Comparison of ENCODE assay signal across 8 mouse cellular contexts in genomic region chr10:128090651-128091563, GRCm38 (mm10). TPM values are rescaled to one million over a fixed set of nuclear protein-coding genes. Genes with fewer than 3 reads are reported as not detected.
DNase-seq lines count a peak whose midpoint lies in the region; ATAC-seq and TF ChIP-seq lines count a peak whose summit lies in the region.

No protein-coding gene starts in this region.

- 12% methylated on average over 14 of the region's 14 CpGs for WGBS in forebrain, embryonic 11.5 days
- WGBS in heart, embryonic 16.5 days: 5% methylated on average over 14 of the region's 14 CpGs
- 4% methylated on average over 14 of the region's 14 CpGs for WGBS in liver, embryonic 15.5 days (ENCODE audit: insufficient replicate concordance)
- 9% methylated on average over 14 of the region's 14 CpGs for WGBS in neural tube, embryonic 11.5 days
- WGBS in stomach, embryonic 16.5 days: 5% methylated on average over 14 of the region's 14 CpGs

- peak overlapping the region; percentile 98 for H3K4me3 ChIP-seq in E14TG2a.4 (replicated peaks; ENCODE audit: low read length)
- H3K4me3 ChIP-seq in forebrain, embryonic 11.5 days (ENCODE audit: low read depth, low read length): peak overlapping the region; percentile 79
- peak overlapping the region; percentile 79 for H3K4me3 ChIP-seq in heart, embryonic 16.5 days (ENCODE audit: low read length)
- peak overlapping the region; percentile 78 for H3K4me3 ChIP-seq in liver, embryonic 15.5 days (replicated peaks)
- peak overlapping the region; percentile 82 for H3K4me3 ChIP-seq in neural tube, embryonic 11.5 days (ENCODE audit: low read depth, low read length)
- peak overlapping the region; percentile 83 for H3K4me3 ChIP-seq in stomach, embryonic 16.5 days (replicated peaks; ENCODE audit: low read length)

- peak; percentile 31 for ATAC-seq in forebrain, embryonic 11.5 days (replicated peaks; ENCODE audit: low FRiP score)
- ATAC-seq in heart, embryonic 16.5 days (replicated peaks; ENCODE audit: extremely low read depth, insufficient read depth, low FRiP score): peak; percentile 64
- peak; percentile 59 for ATAC-seq in liver, embryonic 15.5 days (ENCODE audit: insufficient read depth)
- ATAC-seq in neural tube, embryonic 11.5 days (ENCODE audit: insufficient read depth, low FRiP score, low TSS enrichment): peak; percentile 40
- peak; percentile 39 for ATAC-seq in stomach, embryonic 16.5 days (ENCODE audit: insufficient read depth, low FRiP score)

- H3K4me2 ChIP-seq in forebrain, embryonic 11.5 days (ENCODE audit: low read depth, low read length, severe bottlenecking): peak overlapping the region; percentile 58
- peak overlapping the region; percentile 86 for H3K4me2 ChIP-seq in heart, embryonic 16.5 days (ENCODE audit: low read depth, low read length)
- H3K4me2 ChIP-seq in liver, embryonic 15.5 days: peak overlapping the region; percentile 90
- H3K4me2 ChIP-seq in neural tube, embryonic 11.5 days (ENCODE audit: low read depth): peak overlapping the region; percentile 92
- peak overlapping the region; percentile 91 for H3K4me2 ChIP-seq in stomach, embryonic 16.5 days (ENCODE audit: low read depth, low read length)

- H3K36me3 ChIP-seq in E14TG2a.4 (ENCODE audit: insufficient read depth, low read length): peaks cover 47% of the 10 kb centered on the region
- peaks cover 21% of the 10 kb centered on the region for H3K36me3 ChIP-seq in forebrain, embryonic 11.5 days (ENCODE audit: control insufficient read depth, insufficient read depth, low read length)
- peaks cover 42% of the 10 kb centered on the region for H3K36me3 ChIP-seq in heart, embryonic 16.5 days (ENCODE audit: control insufficient read depth, insufficient read depth)
- H3K36me3 ChIP-seq in liver, embryonic 15.5 days (replicated peaks): peaks cover 47% of the 10 kb centered on the region
- H3K36me3 ChIP-seq in neural tube, embryonic 11.5 days (ENCODE audit: control insufficient read depth, insufficient read depth, low read length): peaks cover 20% of the 10 kb centered on the region
- H3K36me3 ChIP-seq in stomach, embryonic 16.5 days (ENCODE audit: control insufficient read depth, insufficient read depth, low read length): peaks cover 33% of the 10 kb centered on the region; the same call in 1 of the 2 replicates

- no peaks in the 10 kb centered on the region for H3K27me3 ChIP-seq in E14TG2a.4 (ENCODE audit: insufficient read depth, low read length)
- no peaks in the 10 kb centered on the region for H3K27me3 ChIP-seq in forebrain, embryonic 11.5 days (ENCODE audit: control insufficient read depth, insufficient read depth, low read length)
- no peaks in the 10 kb centered on the region for H3K27me3 ChIP-seq in heart, embryonic 16.5 days (ENCODE audit: control insufficient read depth, insufficient read depth, low read length)
- H3K27me3 ChIP-seq in liver, embryonic 15.5 days: no peaks in the 10 kb centered on the region
- H3K27me3 ChIP-seq in neural tube, embryonic 11.5 days (ENCODE audit: control insufficient read depth, insufficient read depth, low read length): no peaks in the 10 kb centered on the region
- H3K27me3 ChIP-seq in stomach, embryonic 16.5 days (ENCODE audit: control insufficient read depth, insufficient read depth, low read length): no peaks in the 10 kb centered on the region

- peak overlapping the region; percentile 37; the same call in 1 of the 2 replicates for H3K27ac ChIP-seq in forebrain, embryonic 11.5 days (ENCODE audit: low read depth, low read length)
- peak overlapping the region; percentile 97 for H3K27ac ChIP-seq in heart, embryonic 16.5 days (ENCODE audit: low read length)
- H3K27ac ChIP-seq in liver, embryonic 15.5 days (replicated peaks): peak overlapping the region; percentile 98
- H3K27ac ChIP-seq in neural tube, embryonic 11.5 days (ENCODE audit: low read depth, low read length): 0 out of 2 replicates have a peak overlapping the region, but pooled peaks have one; percentile 20
- peak overlapping the region; percentile 97 for H3K27ac ChIP-seq in stomach, embryonic 16.5 days (ENCODE audit: low read length)

- TF ChIP-seq CTCF in E14TG2a.4 (conservative IDR thresholded peaks at IDR 0.05; ENCODE audit: low read length): peak; percentile 54; the same call in 1 of the 2 replicates

- DNase-seq in c-Kit-positive CD71-positive TER-119-positive erythroid progenitor cells, embryonic 14.5 days (ENCODE audit: low spot score): peak; percentile 98
- DNase-seq in forebrain, embryonic 11.5 days (ENCODE audit: low spot score): peak; percentile 92
- DNase-seq in kidney, postnatal 25 days: peak; percentile 91 to 94
- peak; percentile 90 for DNase-seq in neural tube, embryonic 11.5 days (ENCODE audit: low spot score)

- peak overlapping the region; percentile 78 for H3K9ac ChIP-seq in forebrain, embryonic 11.5 days (ENCODE audit: low read length)
- peak overlapping the region; percentile 87 for H3K9ac ChIP-seq in heart, embryonic 16.5 days (ENCODE audit: low read length)
- H3K9ac ChIP-seq in liver, embryonic 15.5 days: peak overlapping the region; percentile 90; the same call in 1 of the 2 replicates
- H3K9ac ChIP-seq in neural tube, embryonic 11.5 days (ENCODE audit: low read length): peak overlapping the region; percentile 76; the same call in 1 of the 2 replicates
- peak overlapping the region; percentile 87 for H3K9ac ChIP-seq in stomach, embryonic 16.5 days (ENCODE audit: low read length)

- H3K4me1 ChIP-seq in E14TG2a.4 (replicated peaks; ENCODE audit: low read depth, low read length): peaks cover 72% of the 10 kb centered on the region
- H3K4me1 ChIP-seq in forebrain, embryonic 11.5 days (replicated peaks; ENCODE audit: control insufficient read depth, insufficient read depth, low read length): peaks cover 28% of the 10 kb centered on the region
- peaks cover 45% of the 10 kb centered on the region for H3K4me1 ChIP-seq in heart, embryonic 16.5 days (ENCODE audit: control insufficient read depth, insufficient read depth, low read length)
- peaks cover 81% of the 10 kb centered on the region for H3K4me1 ChIP-seq in liver, embryonic 15.5 days (replicated peaks)
- peaks cover 30% of the 10 kb centered on the region for H3K4me1 ChIP-seq in neural tube, embryonic 11.5 days (ENCODE audit: control insufficient read depth, insufficient read depth, low read length)
- peaks cover 23% of the 10 kb centered on the region for H3K4me1 ChIP-seq in stomach, embryonic 16.5 days (ENCODE audit: control insufficient read depth, insufficient read depth, low read length)

- H3K9me3 ChIP-seq in E14TG2a.4 (ENCODE audit: low read length): no peaks in the 10 kb centered on the region
- H3K9me3 ChIP-seq in forebrain, embryonic 11.5 days (ENCODE audit: control insufficient read depth, low read length): no peaks in the 10 kb centered on the region
- H3K9me3 ChIP-seq in heart, embryonic 16.5 days (replicated peaks; ENCODE audit: control insufficient read depth, low read length): no peaks in the 10 kb centered on the region
- no peaks in the 10 kb centered on the region for H3K9me3 ChIP-seq in liver, embryonic 15.5 days (replicated peaks)
- no peaks in the 10 kb centered on the region for H3K9me3 ChIP-seq in neural tube, embryonic 11.5 days (ENCODE audit: control insufficient read depth, low read length)
- H3K9me3 ChIP-seq in stomach, embryonic 16.5 days (replicated peaks; ENCODE audit: control insufficient read depth, low read length): no peaks in the 10 kb centered on the region

RNA-seq across cellular contexts. Expression of gene Baz2a, which starts 0.5 kb away (rescaled TPM):
- polyA plus RNA-seq in forebrain, embryonic 11.5 days (2014; fragmentation: Nextera tagmentation; extraction: Ambion mirVana): 20.9 and 21.9 TPM in 2 replicates
- 6.6 and 8.5 TPM in 2 replicates for polyA plus RNA-seq in heart, embryonic 16.5 days (2015; fragmentation: Nextera tagmentation; extraction: Ambion mirVana)
- 6.8 and 7.0 TPM in 2 replicates for polyA plus RNA-seq in liver, embryonic 15.5 days (2015; fragmentation: Nextera tagmentation; extraction: Ambion mirVana)
- polyA plus RNA-seq in neural tube, embryonic 11.5 days (2014; fragmentation: Nextera tagmentation; extraction: Ambion mirVana): 20.3 and 23.5 TPM in 2 replicates
- 8.3 and 10.0 TPM in 2 replicates for polyA plus RNA-seq in stomach, embryonic 16.5 days (2015; fragmentation: Nextera tagmentation; extraction: Ambion mirVana)

RNA-seq across cellular contexts. Expression of gene Atp5b, which starts 7.8 kb away (rescaled TPM):
- 2,200 and 2,324 TPM in 2 replicates for polyA plus RNA-seq in forebrain, embryonic 11.5 days (2014; fragmentation: Nextera tagmentation; extraction: Ambion mirVana)
- 6,748 and 7,106 TPM in 2 replicates for polyA plus RNA-seq in heart, embryonic 16.5 days (2015; fragmentation: Nextera tagmentation; extraction: Ambion mirVana)
- 1,834 and 1,894 TPM in 2 replicates for polyA plus RNA-seq in liver, embryonic 15.5 days (2015; fragmentation: Nextera tagmentation; extraction: Ambion mirVana)
- polyA plus RNA-seq in neural tube, embryonic 11.5 days (2014; fragmentation: Nextera tagmentation; extraction: Ambion mirVana): 2,381 and 2,418 TPM in 2 replicates
- polyA plus RNA-seq in stomach, embryonic 16.5 days (2015; fragmentation: Nextera tagmentation; extraction: Ambion mirVana): 2,507 and 2,568 TPM in 2 replicates

RNA-seq across cellular contexts. Expression of gene Ptges3, which starts 32.2 kb away (rescaled TPM):
- 638 and 692 TPM in 2 replicates for polyA plus RNA-seq in forebrain, embryonic 11.5 days (2014; fragmentation: Nextera tagmentation; extraction: Ambion mirVana)
- 263 and 278 TPM in 2 replicates for polyA plus RNA-seq in heart, embryonic 16.5 days (2015; fragmentation: Nextera tagmentation; extraction: Ambion mirVana)
- 188 and 217 TPM in 2 replicates for polyA plus RNA-seq in liver, embryonic 15.5 days (2015; fragmentation: Nextera tagmentation; extraction: Ambion mirVana)
- 584 and 611 TPM in 2 replicates for polyA plus RNA-seq in neural tube, embryonic 11.5 days (2014; fragmentation: Nextera tagmentation; extraction: Ambion mirVana)
- polyA plus RNA-seq in stomach, embryonic 16.5 days (2015; fragmentation: Nextera tagmentation; extraction: Ambion mirVana): 374 and 406 TPM in 2 replicates

RNA-seq across cellular contexts. Expression of gene Naca, which starts 55.5 kb away (rescaled TPM):
- polyA plus RNA-seq in forebrain, embryonic 11.5 days (2014; fragmentation: Nextera tagmentation; extraction: Ambion mirVana): 855 and 939 TPM in 2 replicates
- 419 and 441 TPM in 2 replicates for polyA plus RNA-seq in heart, embryonic 16.5 days (2015; fragmentation: Nextera tagmentation; extraction: Ambion mirVana)
- polyA plus RNA-seq in liver, embryonic 15.5 days (2015; fragmentation: Nextera tagmentation; extraction: Ambion mirVana): 312 and 355 TPM in 2 replicates
- polyA plus RNA-seq in neural tube, embryonic 11.5 days (2014; fragmentation: Nextera tagmentation; extraction: Ambion mirVana): 854 and 893 TPM in 2 replicates
- polyA plus RNA-seq in stomach, embryonic 16.5 days (2015; fragmentation: Nextera tagmentation; extraction: Ambion mirVana): 625 and 721 TPM in 2 replicates

Comparison
In these comparisons a context has a peak if more than half of its experiments do, and no peak if none do; other contexts are left out.
1. Peak in every context shown above with its lines: DNase-seq, ATAC-seq, H3K4me3 ChIP-seq and H3K27ac ChIP-seq.
2. H3K27ac ChIP-seq: peak in every context shown above with its lines; median percentile 98 in liver, embryonic 15.5 days; 97 in heart, embryonic 16.5 days; 97 in stomach, embryonic 16.5 days; 37 in forebrain, embryonic 11.5 days; 20 in neural tube, embryonic 11.5 days.